Mouse (Mus musculus): ENCODE results near the gene Aip.
A peak's percentile ranks its signal among the peaks of the same experiment; 100 is the strongest.

The Aip gene

GRCm38 (mm10) chr19:4152445-4153231 lies 27.0 kb upstream of the Aip start:
- DNase-seq (ENCODE audit: low spot score in 2 of 2): no peak

- DNase-seq (ENCODE audit: low spot score in 2 of 2): no peak
Measured at GRCm38 (mm10) chr19:4151898-4152297, 26.2 kb upstream of the Aip start.

- no peak for DNase-seq (ENCODE audit: low spot score in 2 of 2)
Measured at GRCm38 (mm10) chr19:4151488-4151860, 25.8 kb upstream of the Aip start.

DNA sequence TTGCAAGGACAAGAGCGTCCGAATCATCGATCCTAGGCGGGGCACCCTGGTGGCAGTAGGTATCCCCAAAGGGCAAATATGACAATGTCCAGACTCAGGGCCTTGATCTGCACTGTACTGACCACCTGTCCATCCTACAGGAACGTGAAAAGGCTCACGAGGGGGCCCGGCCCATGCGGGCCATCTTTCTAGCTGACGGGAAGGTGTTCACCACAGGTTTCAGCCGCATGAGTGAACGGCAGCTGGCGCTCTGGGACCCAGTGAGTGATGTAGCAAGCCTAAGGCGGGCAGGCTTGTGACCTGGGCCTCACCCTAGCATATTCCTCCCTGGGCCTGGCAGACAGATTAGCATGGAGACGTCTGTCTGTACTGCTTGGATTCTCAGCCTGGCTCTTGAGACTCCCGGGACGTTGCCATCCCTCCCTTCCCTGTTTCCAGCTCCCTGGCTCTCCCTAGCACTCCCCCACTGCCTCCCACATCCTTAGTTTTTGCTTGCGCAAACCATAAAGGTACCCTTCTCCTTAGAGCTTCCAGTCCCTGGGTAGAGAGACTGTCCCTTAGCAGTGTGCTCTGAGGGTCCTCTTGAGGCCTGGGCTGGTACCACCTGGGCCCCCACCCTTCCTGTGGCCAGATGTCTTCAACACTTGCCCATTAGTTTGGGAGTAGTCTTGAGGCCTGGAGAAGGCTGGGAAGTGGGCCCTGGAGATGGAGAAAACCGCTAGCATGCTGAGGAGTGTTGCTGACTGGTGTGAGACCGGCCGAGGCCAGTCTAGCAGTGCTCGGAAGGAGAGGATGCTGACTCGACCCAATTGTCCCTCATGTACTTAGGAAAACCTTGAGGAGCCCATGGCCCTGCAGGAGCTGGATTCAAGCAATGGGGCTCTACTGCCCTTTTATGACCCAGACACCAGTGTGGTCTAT lies 25.2 kb upstream of the Aip start:
- no peak for DNase-seq (ENCODE audit: low spot score in 2 of 2)

DNA sequence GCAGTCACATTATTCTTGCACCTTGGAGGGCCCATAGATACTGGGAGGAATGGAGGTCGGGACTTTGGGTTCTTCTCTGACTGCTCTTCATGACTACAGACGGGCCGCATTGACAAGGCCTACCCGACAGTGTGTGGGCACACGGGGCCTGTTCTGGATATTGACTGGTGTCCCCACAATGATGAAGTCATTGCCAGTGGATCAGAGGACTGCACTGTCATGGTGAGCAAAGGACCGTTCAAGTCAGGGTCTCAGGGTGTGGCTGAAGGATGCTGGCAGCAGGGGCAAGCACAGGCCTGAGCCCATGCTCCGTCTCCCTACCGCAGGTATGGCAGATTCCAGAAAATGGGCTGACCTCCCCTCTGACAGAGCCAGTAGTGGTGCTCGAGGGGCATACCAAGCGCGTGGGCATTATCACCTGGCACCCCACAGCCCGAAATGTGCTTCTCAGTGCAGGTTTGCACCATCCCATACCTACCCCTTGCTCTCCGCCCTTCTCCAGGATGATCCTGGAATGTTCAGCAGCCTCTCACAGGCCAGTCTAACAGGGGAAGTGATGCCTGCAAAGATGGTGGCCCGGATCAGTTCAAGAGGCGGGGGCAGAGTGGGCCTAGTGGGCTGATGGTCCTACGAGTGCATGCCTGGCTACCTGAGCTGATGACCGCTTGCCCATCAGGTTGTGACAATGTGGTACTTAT lies 24.3 kb upstream of the Aip start:
- DNase-seq (ENCODE audit: low spot score in 2 of 2): no peak

DNA sequence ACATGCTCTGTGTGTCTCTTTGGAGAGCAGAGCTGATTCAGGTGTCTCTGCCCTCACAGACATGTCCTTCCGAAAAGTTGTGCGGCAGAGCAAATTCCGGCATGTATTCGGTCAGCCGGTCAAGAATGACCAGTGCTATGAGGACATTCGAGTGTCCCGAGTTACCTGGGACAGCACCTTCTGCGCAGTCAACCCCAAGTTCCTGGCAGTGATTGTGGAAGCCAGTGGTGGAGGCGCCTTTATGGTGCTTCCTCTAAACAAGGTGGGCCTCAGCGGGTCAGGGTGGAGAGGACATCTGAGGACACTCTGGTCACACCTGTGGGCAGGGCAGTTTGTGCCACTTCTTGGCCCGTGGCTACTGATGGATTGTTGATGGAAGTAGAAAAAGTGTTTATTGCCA lies 23.6 kb upstream of the Aip start:
- no peak for DNase-seq (ENCODE audit: low spot score in 2 of 2)

- no peak for DNase-seq (ENCODE audit: low spot score in 2 of 2)
Measured at GRCm38 (mm10) chr19:4148819-4149218, 23.2 kb upstream of the Aip start.

DNA sequence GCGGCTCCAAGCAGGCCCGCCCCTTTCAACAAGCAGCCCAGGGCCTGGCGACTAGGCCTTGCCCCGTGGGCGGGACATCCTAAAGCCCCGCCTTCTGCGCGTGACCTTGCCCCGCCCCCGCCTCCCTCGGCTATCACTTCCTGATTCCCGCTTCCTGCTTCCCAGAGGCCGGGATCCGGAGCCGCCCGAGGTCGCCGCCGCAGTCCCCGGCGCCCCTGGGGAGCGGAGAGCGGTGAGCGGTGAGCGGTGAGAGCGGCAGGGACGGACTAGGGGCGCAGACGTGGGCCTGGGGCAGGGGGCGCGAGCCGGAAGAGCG lies 22.8 kb upstream of the Aip start, which contains the start of gene Coro1b:
Gene Coro1b, plus strand, starts transcription at position 129 of the 316 bp plus-strand sequence.
- DNase-seq (ENCODE audit: low spot score in 2 of 2): peak; percentile 97 to 98

DNA sequence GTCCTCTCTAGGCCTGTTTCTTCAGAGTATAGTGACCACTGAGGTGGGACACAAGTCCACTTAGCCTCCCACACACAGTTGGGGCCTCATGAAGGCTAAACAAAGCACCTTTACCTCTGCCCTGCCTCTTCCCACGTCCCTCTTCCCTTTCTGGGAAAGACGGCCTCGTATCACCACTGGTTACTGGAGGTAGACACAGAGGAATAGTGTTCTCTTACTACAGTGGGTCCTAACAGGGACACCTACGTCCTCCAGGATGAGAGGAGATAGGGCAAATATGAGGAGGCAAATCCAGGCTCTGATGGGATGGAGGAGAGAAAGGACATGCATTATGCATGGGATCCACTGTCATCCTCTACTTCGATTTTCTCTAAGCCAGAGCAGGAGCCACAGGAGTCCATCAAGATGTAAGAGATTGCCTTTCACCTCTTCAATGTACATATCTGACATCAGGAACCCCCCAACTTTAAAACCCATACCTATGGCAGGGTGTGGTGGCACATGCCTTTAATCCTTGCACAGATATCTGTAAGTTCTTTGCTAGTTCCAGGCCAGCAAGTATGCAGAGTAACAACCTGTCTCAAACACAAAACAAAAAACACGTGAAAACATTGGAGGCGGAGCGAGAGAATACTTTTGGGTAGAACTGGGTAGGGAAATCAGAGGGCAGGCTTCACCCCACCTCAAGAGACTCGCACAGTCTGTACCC lies 22.3 kb upstream of the Aip start:
- no peak for DNase-seq (ENCODE audit: low spot score in 2 of 2)

GRCm38 (mm10) chr19:4147022-4147405 lies 21.4 kb upstream of the Aip start:
- no peak for DNase-seq (ENCODE audit: low spot score in 2 of 2)

DNA sequence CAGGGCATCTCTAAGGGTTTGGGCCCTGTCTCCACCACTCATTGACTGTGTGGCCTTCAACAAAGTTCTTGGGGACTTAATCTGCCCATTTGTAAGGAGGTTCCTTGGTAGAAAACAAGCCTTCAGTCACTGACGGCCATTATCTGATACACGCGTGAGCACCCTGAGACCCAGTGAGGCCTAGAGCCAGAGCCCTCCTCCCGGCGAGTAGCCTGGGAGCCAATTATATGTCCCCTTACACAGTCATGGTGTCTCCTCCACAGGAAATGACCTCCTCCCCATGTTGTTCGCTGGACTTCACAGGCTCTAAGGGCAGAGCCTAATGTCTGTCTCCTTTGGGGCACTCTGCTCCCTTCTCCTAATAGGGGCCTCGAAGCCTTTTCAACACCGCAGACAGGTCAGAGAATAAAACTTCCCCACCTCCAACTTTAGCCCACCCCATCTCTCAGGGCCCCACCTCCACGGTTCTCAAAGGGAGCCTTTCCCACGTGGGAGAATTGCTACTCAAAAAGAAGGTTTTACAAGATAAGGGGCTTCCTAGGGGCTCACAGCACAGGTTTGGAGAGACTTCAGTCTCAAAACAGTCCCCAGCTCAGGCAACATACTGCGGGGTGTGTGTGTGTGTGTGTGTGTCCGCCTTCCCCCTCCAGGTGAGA lies 20.8 kb upstream of the Aip start:
- no peak for DNase-seq (ENCODE audit: low spot score in 2 of 2)

- no peak for DNase-seq (ENCODE audit: low spot score in 2 of 2)
Measured at GRCm38 (mm10) chr19:4145936-4146335, 20.3 kb upstream of the Aip start.

- peak in 1 of 2 experiments; percentile 75 for DNase-seq (ENCODE audit: low spot score in 2 of 2)
Measured at GRCm38 (mm10) chr19:4144550-4145498, 19.2 kb upstream of the Aip start.

- no peak for DNase-seq (ENCODE audit: low spot score in 2 of 2)
Measured at GRCm38 (mm10) chr19:4143759-4144268, 18.2 kb upstream of the Aip start, which contains the start of gene Cabp4. Cabp4 (minus strand) TSS chr19:4144033.

DNA sequence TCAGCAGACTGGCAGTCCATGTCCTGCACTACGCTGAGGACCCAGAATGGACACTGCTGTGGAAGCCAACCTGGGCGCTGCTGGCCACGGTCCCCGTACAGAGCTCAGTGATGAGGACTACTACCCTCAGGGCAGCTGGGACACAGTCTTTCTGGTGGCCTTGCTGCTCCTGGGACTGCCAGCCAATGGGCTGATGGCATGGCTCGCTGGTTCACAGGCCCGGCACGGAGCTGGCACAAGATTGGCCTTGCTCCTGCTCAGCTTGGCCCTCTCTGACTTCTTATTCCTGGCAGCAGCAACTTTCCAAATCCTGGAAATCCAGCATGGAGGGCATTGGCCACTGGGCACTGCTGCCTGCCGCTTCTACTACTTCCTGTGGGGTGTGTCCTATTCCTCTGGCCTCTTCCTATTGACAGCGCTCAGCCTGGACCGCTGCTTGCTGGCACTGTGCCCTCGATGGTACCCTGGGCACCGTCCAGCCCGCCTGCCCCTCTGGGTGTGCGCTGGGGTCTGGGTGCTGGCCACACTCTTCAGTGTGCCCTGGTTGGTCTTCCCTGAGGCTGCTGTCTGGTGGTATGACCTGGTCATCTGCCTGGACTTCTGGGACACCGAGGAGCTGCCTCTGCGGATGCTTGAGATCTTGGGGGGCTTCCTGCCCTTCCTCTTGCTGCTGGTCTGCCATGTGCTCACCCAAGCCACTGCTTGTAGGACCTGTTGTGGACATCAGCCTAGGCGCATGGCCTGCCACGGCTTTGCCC lies 16.9 kb upstream of the Aip start:
- DNase-seq (ENCODE audit: low spot score in 2 of 2): no peak

DNA sequence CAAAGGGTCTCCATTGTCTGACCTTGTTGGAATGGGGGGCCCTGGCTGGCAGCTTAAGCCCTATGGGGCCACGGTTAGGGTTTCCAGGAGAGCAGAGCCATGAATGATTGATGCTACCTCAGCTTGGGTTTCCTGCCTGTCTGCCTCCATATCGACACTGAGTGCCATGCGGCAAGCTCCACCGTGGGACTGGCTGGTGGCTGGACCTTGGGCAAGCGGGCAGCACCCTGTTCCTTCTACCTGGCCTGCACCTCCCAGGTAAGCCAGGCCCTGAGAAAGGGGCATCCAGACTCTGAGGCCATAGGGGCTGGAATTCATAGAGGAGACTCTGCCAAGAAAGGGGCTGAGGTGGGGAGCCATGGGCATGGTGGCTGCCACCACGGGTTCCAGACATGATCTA lies 14.5 kb upstream of the Aip start:
- no peak for DNase-seq (ENCODE audit: low spot score in 2 of 2)

- no peak for DNase-seq (ENCODE audit: low spot score in 2 of 2)
Measured at GRCm38 (mm10) chr19:4139446-4139845, 13.8 kb upstream of the Aip start, which contains the start of gene Gpr152. Gpr152 (plus strand) TSS chr19:4139787.

- no peak for DNase-seq (ENCODE audit: low spot score in 2 of 2)
Measured at GRCm38 (mm10) chr19:4137913-4138312, 12.3 kb upstream of the Aip start.

DNA sequence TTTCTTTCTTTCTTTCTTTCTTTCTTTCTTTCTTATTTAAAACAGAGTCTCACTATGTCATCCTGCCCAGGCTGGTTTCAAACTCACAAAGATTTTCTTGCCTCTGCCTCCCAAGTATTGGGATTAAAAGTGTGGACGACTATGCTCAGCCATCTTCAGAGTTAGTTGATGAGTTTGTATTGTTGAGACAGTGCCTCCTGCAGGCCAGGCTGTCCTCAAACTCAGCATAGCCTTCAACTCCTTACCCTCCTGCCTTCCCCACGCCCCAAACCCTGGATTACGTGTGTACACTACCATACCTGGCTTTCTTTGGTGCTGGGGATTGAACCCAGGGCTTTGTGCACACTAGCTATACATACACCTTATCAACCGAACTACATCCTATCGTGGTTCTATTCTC lies 10.8 kb upstream of the Aip start:
- no peak for DNase-seq (ENCODE audit: low spot score in 2 of 2)
